Mouse (Mus musculus): ENCODE measurements around the gene Cbln1.

Cbln1 gene

DNA sequence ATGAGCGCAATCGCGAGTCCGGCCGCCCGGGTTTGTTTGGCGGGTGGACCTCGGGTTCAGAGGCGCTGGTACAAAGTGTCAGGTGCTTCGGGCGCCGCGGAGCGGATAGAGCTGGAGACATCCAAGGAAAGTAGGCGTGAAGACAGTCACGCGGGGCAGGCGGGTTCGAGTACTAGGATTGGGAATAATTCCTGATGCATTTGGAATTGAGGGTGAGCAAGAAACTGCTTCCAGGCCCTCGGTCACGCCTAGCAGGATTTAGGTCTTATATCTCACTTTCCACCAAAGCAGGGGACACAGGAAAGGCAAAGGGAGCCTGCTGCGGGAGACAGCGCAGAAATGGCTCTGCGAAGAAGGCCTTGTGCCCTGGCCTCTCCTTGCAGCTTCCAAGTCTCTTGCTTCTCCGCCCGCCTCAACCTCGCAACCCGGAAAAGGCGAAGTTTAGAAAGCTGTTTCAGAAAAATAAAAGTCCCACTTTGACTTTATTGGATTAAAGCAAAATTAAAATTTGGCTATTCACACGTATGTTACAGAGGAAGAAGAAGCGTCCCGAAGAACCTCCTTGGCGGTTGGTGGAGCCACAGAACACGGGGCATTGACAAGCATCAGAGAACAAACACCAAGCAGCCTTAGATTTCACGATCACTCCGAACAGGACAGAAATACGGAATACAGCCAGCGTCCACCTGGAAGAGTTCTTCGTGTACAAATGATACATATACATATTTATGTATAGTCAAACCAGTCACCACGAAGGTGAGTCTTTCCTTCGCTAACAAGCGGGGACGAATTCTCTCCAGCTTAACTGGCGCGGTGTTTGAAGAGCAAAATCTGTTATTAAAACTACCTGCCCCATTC is 3.2 kb downstream of the Cbln1 start:
- DNase-seq: peak; percentile 32

DNA sequence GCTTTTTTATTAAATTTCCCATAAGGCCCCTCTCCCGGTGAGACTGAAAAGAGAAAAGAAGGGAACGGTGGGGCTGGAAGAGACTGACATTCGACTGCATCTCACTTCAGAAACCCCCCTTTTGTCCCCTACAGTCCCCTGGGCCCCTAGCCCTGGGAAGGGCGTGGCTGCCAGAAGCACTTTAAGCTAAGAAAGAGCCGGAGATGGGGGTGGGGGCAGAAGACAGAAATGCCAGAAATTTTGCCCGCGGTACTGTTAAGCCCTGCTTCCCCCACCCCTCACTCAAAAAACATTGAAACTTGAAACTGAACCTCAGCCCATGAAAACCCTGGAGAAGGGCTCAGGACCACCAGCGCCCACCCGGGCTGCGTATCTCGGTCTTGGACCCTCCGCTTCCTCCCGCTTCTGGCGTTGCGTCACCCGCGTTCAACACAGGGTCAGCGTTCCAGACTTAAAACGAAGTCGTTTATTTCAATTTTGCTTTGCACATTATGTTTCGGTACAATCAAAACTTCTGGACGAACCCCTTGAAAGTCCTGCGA is 3.9 kb downstream of the Cbln1 start:
- no peak for DNase-seq

DNA sequence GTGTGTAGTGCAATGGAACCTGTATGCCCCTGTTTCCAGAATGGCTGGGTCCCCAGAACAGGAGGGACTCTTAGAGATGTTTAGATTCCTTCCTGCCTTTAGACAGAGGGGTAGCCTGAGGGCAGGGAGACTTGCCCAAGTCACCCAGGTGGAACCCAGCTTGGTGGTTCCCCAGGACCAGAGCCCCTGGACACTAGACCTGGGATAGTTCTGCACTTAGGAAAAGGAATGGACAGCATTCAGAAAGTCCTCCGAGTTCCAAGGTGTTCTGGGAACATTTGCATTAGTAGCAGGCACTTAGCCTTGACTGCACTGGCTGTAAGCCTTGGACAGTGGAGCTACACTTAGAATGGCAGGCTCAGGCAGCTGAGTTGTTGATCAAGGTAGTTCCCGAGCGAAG is 4.5 kb downstream of the Cbln1 start:
- DNase-seq: no peak

DNA sequence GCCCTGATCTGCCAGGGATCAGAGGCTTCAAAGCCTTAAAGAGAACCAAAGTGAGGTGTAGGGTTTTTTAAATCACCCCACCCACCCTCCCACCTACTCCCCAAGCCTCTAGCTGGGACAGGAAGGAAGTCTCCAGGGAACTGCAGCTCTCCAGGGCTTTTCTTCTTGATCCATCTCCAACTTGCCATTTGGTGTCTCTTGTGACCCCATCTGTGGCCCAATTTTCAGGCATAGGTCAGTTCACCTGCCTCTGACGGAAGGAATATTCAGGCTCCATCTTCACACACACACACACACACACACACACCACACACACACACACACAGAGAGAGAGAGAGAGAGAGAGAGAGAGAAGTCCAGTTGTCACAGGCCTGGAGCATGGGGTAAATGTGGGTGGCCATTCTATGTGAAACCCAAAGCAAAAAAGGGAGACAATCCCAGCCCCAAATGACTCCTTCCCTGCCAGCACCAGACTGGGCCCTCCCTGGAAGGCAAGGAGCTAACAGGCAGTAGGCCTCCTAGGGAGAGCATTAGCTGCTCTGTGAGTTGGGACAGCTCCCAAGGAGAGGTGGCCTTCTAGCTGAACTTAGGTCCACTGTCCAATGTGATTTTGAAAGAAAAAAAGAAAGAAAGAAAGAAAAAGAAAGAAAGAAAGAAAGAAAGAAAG is 5.3 kb downstream of the Cbln1 start:
- DNase-seq: no peak

DNA sequence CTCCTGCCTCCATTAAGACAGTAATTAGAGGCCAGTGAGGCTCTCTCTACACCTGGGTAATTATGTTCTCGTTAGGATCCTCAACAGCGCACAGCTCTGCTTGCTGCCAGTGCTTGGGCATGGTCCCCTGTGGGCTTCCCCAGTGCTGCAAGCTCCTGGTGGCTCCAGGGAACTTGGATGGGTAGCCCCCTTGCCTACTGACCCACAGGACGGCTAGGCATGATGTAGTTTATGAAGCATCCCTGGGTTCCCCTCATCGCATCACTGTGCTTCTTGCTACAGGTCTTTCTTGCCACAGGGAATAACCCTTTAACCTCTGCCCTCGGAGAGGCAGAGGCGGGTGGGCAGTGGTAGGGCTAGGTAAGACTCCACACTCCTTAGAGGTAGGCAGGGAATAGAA is 6.1 kb downstream of the Cbln1 start:
- no peak for DNase-seq

DNA sequence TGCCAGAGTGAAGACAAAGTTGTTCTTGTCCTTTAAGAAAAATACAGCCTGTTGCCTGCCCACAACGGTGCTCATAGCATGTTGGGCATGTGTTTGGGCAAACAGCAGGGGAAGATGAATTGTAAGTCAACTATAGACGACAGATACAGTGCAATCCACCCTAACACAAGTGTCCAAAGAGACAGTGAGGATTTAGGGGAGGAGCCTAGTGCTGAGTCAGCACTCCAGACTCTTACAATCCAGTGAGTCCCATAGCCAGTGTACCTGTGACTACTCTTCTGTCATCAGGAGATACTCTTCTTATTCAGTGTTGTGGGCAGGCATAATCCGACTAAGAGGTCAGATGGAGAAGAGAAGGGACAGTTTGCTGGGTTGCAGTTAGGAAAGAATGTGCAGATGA is 8.0 kb downstream of the Cbln1 start:
- DNase-seq: no peak

DNA sequence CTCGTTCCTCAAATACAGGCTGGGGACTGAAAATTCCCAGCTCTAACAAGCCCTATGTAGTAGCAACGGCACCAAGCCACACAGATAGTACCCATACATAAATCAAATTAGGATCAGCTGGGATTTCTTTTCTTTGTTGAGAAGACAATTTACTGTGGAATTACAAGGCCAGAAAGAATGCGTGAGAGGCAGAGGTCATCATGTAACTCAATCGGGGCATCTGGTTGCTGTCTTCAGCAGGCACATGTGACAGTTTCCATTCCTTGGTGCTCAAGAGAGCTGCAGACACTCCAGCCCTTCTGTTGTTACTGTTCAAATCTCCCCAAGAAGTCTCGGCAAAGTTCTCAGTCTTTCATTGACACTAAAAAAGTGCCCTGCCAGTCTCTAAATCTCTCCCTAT is 10.6 kb downstream of the Cbln1 start:
- no peak for DNase-seq

DNA sequence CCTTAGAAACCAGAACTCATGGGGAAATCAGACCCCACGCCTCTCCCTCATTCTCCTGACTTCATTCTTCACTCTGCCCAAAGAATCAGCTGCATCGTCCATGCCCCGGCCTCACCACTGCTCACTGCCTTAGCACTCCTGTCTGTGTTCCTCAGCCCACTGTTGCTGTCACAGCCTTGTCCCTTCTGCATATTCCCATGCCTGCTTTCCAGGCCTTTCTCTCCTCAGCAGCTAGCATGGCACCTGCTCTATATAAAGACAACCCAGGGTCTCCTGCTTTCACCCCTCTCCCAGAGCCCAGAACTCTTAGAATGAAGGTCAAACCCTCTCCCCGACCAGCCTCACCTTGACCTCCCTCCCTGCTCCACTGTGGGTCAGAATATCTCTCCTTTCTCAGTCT is 15.5 kb downstream of the Cbln1 start:
- no peak for DNase-seq

DNA sequence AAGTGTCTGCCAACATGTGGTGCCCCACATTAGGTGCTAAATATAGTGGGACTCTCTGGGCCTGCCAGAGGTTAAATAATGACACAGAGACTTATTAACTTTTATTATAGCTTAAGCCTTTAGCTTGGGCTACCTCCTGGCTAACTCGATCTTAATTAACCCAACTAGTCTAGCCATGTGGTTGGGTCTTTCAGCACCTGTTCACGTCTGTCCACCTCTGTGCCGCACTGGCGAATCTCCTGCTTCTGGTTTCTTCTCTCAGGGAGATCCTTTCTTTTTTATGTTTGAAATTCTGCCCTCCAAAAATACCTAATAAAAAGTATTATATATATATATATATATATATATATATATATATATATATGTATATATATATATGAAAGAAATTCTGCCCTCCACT is 19.6 kb downstream of the Cbln1 start:
- no peak for DNase-seq

DNA sequence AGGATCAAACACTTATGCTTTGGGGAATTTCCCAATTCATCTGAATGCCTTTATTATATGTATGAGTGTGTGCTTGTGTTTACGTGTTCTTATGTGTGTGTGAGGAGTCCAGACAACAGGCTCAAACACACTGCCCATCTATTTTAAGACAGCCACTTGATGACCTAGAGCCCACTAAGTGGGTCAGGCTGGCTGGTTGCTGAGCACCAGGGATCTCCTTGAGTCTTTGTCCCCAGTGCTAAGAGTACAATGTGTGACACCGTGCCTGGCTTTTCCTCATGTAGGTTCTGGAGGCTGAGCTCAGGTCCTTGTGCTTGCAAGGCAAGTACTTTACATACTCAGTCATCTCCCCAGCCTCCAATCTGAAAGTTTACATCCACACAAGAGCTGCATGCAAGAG is 20.7 kb downstream of the Cbln1 start:
- no peak for DNase-seq

DNA sequence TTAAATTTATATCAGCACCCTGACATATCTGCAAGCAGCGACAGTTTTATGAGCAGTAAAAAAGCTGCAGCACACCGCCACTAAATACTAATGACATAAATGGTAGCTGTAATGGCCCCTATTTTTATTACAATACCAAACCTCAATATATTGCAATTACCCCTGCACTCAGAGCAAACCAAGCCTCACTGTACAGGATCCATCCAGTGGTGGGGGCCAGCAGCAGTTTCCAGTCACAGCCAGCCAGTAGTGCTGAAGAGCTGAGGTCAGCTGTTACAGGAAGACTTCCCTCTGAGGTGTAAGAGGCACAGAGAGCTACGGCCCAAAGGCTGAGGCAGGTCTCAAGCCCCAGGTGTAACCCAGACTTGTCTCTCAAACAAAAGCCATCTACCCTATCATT is 37.8 kb downstream of the Cbln1 start:
- DNase-seq: no peak

DNA sequence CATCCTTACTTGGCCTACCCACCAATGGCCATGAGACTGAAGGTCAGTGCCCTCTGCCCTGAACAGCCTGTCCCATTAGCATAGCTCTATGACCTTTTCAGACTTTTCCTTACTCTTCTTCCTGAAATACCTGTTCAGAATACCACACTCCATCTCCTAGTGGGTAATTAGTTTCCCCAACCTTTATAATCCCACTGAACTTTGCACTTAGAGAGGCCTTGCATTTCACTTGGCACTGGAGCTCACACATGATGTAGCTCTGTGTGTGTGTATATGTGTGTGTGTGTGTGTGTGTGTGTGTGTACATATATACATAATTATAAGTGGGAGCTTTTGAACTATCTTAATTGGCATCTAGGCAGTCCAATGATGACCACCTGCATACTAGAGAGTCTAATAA is 45.2 kb downstream of the Cbln1 start:
- DNase-seq: no peak

DNA sequence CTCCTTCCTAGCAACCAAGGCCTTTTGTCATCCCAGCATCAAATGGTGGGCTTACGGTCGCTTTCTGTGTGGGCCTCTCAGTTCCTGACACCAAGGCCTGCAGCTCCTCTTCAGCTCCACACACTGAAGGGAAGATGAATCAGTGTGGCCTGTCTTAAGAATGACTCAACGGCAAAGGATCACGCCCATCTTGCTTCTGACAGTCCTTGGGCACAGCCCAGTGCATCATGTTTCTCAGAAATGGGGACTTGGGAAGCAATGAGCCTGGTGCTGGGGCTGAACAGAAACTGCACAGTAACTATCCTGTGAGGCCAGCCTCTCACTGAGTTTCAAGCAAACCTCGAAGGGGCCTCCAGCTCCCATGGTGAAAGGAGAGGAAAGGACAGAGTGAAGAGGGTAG is 47.7 kb downstream of the Cbln1 start:
- DNase-seq: no peak

DNA sequence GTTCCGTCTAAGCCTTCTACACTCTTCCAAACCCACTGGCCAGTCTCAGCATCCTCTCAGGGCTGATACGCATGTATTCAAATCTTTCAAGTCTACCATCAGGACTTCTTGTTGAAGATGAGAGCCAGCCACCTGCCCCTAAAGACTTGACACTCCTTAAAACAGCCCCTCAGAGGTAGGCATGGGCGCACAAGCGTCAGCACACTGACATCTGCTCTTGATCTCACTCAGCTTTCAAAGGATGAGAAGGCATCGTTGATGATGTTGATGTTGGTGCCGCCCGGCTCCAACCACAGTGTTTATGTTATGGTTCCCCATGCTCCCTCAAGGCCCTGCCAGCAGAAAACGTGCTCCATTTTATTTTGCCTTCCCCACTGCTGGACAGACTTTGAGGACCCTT is 50.7 kb downstream of the Cbln1 start:
- DNase-seq: no peak
